Mouse (Mus musculus): ENCODE measurements at regions not wholly inside any gene's neighbourhood (a gene's known extent, or its start where the extent isn't known, plus 50 kb on each side); places are given as distances from the start of the nearest gene placed in this dataset.

- ATAC-seq = no peak
- 38% methylated on average over 1 of the region's 1 CpGs for WGBS
- no peak for TF ChIP-seq CTCF (IDR thresholded peaks at IDR 0.05)
- TF ChIP-seq EP300 (IDR thresholded peaks at IDR 0.05) = no peak
These were observed 84.0 kb upstream of the Atp6ap2 start for GRCm38 (mm10) chrX:12503581-12503980.

GRCm38 (mm10) chrX:12511119-12511518 is 76.5 kb upstream of the Atp6ap2 start:
- Histone ChIP-seq H3K9ac (replicated peaks; ENCODE audit: low read depth) (no peak overlapping the region), H3K27ac (ENCODE audit: low read length) (no peak overlapping the region), H3K9me3 (ENCODE audit: low read length) (no peaks in the 10 kb centered on the region), H3K4me3 (ENCODE audit: low read depth, low read length) (no peak overlapping the region), H3K27me3 (replicated peaks; ENCODE audit: insufficient read depth, low read length) (no peaks in the 10 kb centered on the region), H3K4me2 (replicated peaks; ENCODE audit: low read depth, low read length) (no peak overlapping the region), H3K36me3 (ENCODE audit: insufficient read depth, low read length) (no peaks in the 10 kb centered on the region), H3K4me1 (ENCODE audit: insufficient read depth, low read depth, low read length) (no peaks in the 10 kb centered on the region)
- TF ChIP-seq CTCF (IDR thresholded peaks at IDR 0.05) = peak; percentile 30; the same call in 1 of the 2 replicates
- TF ChIP-seq EP300 (IDR thresholded peaks at IDR 0.05) = no peak
- no peak for DNase-seq (ENCODE audit: low spot score)
- ATAC-seq = no peak
- WGBS = 44% methylated on average over 3 of the region's 3 CpGs

More at GRCm38 (mm10) chrX:12503581-12503980, 84.0 kb upstream of the Atp6ap2 start:
- Histone ChIP-seq H3K4me3 (ENCODE audit: low read depth, low read length) (no peak overlapping the region), H3K9ac (replicated peaks; ENCODE audit: low read depth) (no peak overlapping the region), H3K36me3 (ENCODE audit: insufficient read depth, low read length) (no peaks in the 10 kb centered on the region), H3K27me3 (replicated peaks; ENCODE audit: insufficient read depth, low read length) (no peaks in the 10 kb centered on the region), H3K9me3 (ENCODE audit: low read length) (no peaks in the 10 kb centered on the region), H3K4me1 (ENCODE audit: insufficient read depth, low read depth, low read length) (no peaks in the 10 kb centered on the region), H3K27ac (ENCODE audit: low read length) (no peak overlapping the region), H3K4me2 (replicated peaks; ENCODE audit: low read depth, low read length) (no peak overlapping the region)
- no peak for DNase-seq (ENCODE audit: low spot score)

DNA sequence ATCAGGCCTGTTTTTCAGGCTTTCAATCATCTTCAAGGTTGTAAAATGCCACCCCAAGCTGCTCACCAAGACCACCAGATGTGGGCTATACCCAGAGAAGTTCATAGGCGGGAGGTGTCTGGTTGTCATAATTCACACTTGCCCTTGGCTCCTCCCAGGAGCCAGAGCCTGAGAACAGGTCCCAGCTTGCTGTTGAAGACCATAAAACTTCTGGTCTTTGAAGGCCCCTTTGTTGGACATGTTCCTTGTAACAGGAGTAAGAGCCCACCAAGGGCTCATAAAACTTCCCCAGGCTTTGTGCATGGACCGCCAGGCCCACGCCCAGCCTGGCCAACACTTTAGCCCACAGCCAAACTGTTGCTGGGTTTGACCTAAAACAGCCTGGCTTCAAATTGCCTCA is 62.6 kb upstream of the Atp6ap2 start:
- ATAC-seq = no peak
- H3K27me3 ChIP-seq (replicated peaks; ENCODE audit: insufficient read depth, low read length) = no peaks in the 10 kb centered on the region
- WGBS = 84% methylated on average over 3 of the region's 3 CpGs

GRCm38 (mm10) chrX:12530406-12531311 is 56.9 kb upstream of the Atp6ap2 start:
- no peaks in the 10 kb centered on the region for H3K9me3 ChIP-seq (ENCODE audit: low read length)
- H3K36me3 ChIP-seq (ENCODE audit: insufficient read depth, low read length) = no peaks in the 10 kb centered on the region
- H3K9ac ChIP-seq (replicated peaks; ENCODE audit: low read depth) = no peak overlapping the region
- no peak overlapping the region for H3K4me2 ChIP-seq (replicated peaks; ENCODE audit: low read depth, low read length)
- ATAC-seq (no peak), DNase-seq (ENCODE audit: low spot score) (no peak)
- TF ChIP-seq CTCF (IDR thresholded peaks at IDR 0.05) = no peak
- no peak for TF ChIP-seq EP300 (IDR thresholded peaks at IDR 0.05)
- H3K27ac ChIP-seq (ENCODE audit: low read length) = no peak overlapping the region
- no peaks in the 10 kb centered on the region for H3K27me3 ChIP-seq (replicated peaks; ENCODE audit: insufficient read depth, low read length)
- H3K4me3 ChIP-seq (ENCODE audit: low read depth, low read length) = no peak overlapping the region
- no peaks in the 10 kb centered on the region for H3K4me1 ChIP-seq (ENCODE audit: insufficient read depth, low read depth, low read length)
- WGBS = 55% methylated on average over 6 of the region's 6 CpGs

More for the DNA sequence above, 62.6 kb upstream of the Atp6ap2 start:
- H3K27ac ChIP-seq (ENCODE audit: low read length) = no peak overlapping the region
- no peak for TF ChIP-seq EP300 (IDR thresholded peaks at IDR 0.05)
- no peak for TF ChIP-seq CTCF (IDR thresholded peaks at IDR 0.05)
- H3K4me1 ChIP-seq (ENCODE audit: insufficient read depth, low read depth, low read length) = no peaks in the 10 kb centered on the region
- no peaks in the 10 kb centered on the region for H3K36me3 ChIP-seq (ENCODE audit: insufficient read depth, low read length)
- H3K4me2 ChIP-seq (replicated peaks; ENCODE audit: low read depth, low read length) = no peak overlapping the region
- H3K4me3 ChIP-seq (ENCODE audit: low read depth, low read length) = no peak overlapping the region
- no peak overlapping the region for H3K9ac ChIP-seq (replicated peaks; ENCODE audit: low read depth)
- no peaks in the 10 kb centered on the region for H3K9me3 ChIP-seq (ENCODE audit: low read length)
- no peak for DNase-seq (ENCODE audit: low spot score)
